In the genomic region with DNA sequence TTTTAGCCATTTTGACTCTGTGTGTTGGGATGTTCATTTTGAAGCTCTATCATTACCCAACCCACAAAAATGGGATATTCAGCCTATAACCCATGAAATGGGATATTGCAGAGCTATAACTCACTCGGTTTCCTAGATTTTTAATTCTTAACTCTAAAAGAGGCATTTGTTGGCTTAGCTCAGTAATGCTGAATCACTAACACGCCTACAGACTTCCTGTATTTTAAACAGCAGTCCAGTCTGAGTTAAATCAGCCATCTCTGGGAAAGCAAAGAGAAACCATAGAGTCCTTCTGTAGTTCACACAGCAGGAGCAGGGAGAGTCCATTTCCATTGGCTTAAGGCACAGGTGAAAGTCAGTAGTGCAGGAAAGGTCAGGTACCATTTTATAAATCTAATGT, we compare ENCODE assay signal across 16 mouse cellular contexts.
A peak's percentile ranks its signal among the peaks of the same experiment; 100 is the strongest.
DNase-seq lines count a peak whose midpoint lies in the region; ATAC-seq lines count a peak whose summit lies in the region.
"Had no signal": no experiment of that assay in that cellular context is flagged by ENCODE, and none has a peak within 500 bp of the region (broad histone marks: within the 10 kb centered on the region; RNA-seq: fewer than 3 reads in every experiment).

No protein-coding gene starts in this region.

- DNase-seq in frontal cortex, postnatal 10 days (ENCODE audit: low spot score in 2 of 2) = no peak
- DNase-seq in right cerebral cortex, adult 2 months (ENCODE audit: low spot score in 2 of 2) = peak; percentile 8 to 17
- DNase-seq in right cerebral cortex, postnatal 36 days (ENCODE audit: low spot score in 2 of 2) = no peak
- no peak for DNase-seq in thymus, postnatal 0 days (ENCODE audit: low spot score)
- no peak for DNase-seq in gastrocnemius, adult 8-10 months (ENCODE audit: low spot score in 2 of 2)
- DNase-seq: adrenal gland, postnatal 25 days; cerebellum, adult 18-20 months; cerebellum, postnatal 10 days; gastrocnemius, postnatal 14 days; kidney, adult 11 months; kidney, postnatal 25 days; lung, postnatal 36 days; thymus, postnatal 14 days had no signal

- peak; percentile 99 for ATAC-seq in frontal cortex, adult (ENCODE audit: low TSS enrichment)
- peak; percentile 35 for ATAC-seq in megakaryocyte progenitor cell, adult 5-6 weeks (replicated peaks; ENCODE audit: poor library complexity)
- ATAC-seq: forebrain, embryonic 15.5 days had no signal

Comparison
In these comparisons a context has a peak if more than half of its experiments do, and no peak if none do; other contexts are left out.
1. DNase-seq: peak in right cerebral cortex, adult 2 months (2 of 2); none in frontal cortex, postnatal 10 days (0 of 2), right cerebral cortex, postnatal 36 days (0 of 2), thymus, postnatal 0 days (single experiment) and gastrocnemius, adult 8-10 months (0 of 2).